Mouse (Mus musculus) hindbrain, postnatal 0 days (tissue): Measurements from ENCODE around the gene Fcrla. TPM values are rescaled to one million over a fixed set of nuclear protein-coding genes. Genes with fewer than 3 reads are reported as not detected.
"Not testable (repeated sequence)": the region's sequence is repeated elsewhere in the genome, so short reads cannot be mapped to it uniquely, and the experiment has no call there.

Experiments
- ATAC-seq: fragments of 200-750 bp; cut with Nextera tagmentation; 2 replicates; pipeline ENCODE4 v1.8.0; 2017; ENCODE audit warnings: mild to moderate bottlenecking, moderate TSS enrichment, moderate library complexity
- DNase-seq: peaks from one replicate; pipeline ENCODE4 v3.0.0-alpha.2; 2015; ENCODE audit warnings: low spot score
- H3K27ac ChIP-seq: fragments of 300-500 bp; sonication (generic); 2 replicates; pipeline ENCODE4 v1.5.1; 2014; ENCODE audit warnings: mild to moderate bottlenecking
- H3K27me3 ChIP-seq: fragments of 300-500 bp; sonication (generic); 2 replicates; pipeline ENCODE4 v1.6.1; 2014; ENCODE audit warnings: low read length, mixed read lengths; ENCODE audit not compliant: insufficient read depth
- H3K36me3 ChIP-seq: fragments of 300-500 bp; sonication (generic); 2 replicates; pipeline ENCODE4 v1.6.1; 2014; ENCODE audit warnings: low read length, mixed read lengths; ENCODE audit not compliant: insufficient read depth
- H3K4me1 ChIP-seq: fragments of 300-500 bp; sonication (generic); 2 replicates; pipeline ENCODE4 v1.6.1; 2014; ENCODE audit warnings: antibody characterized with exemption, low read length, mixed read lengths; ENCODE audit not compliant: insufficient read depth
- H3K4me2 ChIP-seq: fragments of 300-500 bp; sonication (generic); 2 replicates; pipeline ENCODE4 v1.6.1; 2014; ENCODE audit warnings: low read depth, mild to moderate bottlenecking, low read length, moderate library complexity, mixed read lengths
- H3K4me3 ChIP-seq: fragments of 300-500 bp; sonication (generic); 2 replicates; pipeline ENCODE4 v1.5.1; 2014; ENCODE audit warnings: low read length
- H3K9ac ChIP-seq: fragments of 300-500 bp; sonication (generic); replicated peaks from 2 replicates; pipeline ENCODE4 v1.6.1; 2014; ENCODE audit warnings: mild to moderate bottlenecking, low read length, moderate library complexity, mixed read lengths
- H3K9me3 ChIP-seq: fragments of 300-500 bp; sonication (generic); 2 replicates; pipeline ENCODE4 v1.6.1; 2016; ENCODE audit warnings: low read length, mixed read lengths
- CTCF ChIP-seq: IDR thresholded peaks from 2 replicates; pipeline ENCODE4 v1.5.1; 2016; ENCODE audit warnings: antibody characterized with exemption, control low read depth, low read depth
- WGBS: fragments of 180-500 bp; shearing (Covaris S2); extraction: QIAGEN DNeasy Blood & Tissue Kit; methylation state at CpG from one replicate; pipeline ENCODE4 v1.1.7; 2014; 5-methylcytosine and 5-hydroxymethylcytosine counted together
- polyA plus RNA-seq: library from polyadenylated mRNA; unstranded; fragments of >200 nt; fragmentation: Nextera tagmentation; extraction: Ambion mirVana; gene quantifications from 2 replicates; pipeline ENCODE4 v1.2.1, GENCODE M21; 2015
- total RNA-seq: library from RNA; depleted of rRNA; stranded (reverse); fragments of >200 nt; gene quantifications from 2 replicates; pipeline ENCODE4 v1.2.3, GENCODE M21; 2014

Gene Fcrla
- total and polyA plus RNA-seq, 2 experiments from 2014 or later, result not detected

GRCm38 (mm10) chr1:170958225-170958624 is 30.8 kb upstream of the Fcrla start:
- no peaks in the 10 kb centered on the region for H3K9me3 ChIP-seq
- no peak for ATAC-seq
- no peak overlapping the region for H3K27ac ChIP-seq
- H3K4me3 ChIP-seq, result no peak overlapping the region
- no peak for TF ChIP-seq CTCF
- H3K9ac ChIP-seq, result no peak overlapping the region
- 65% methylated on average over 3 of the region's 3 CpGs for WGBS
- no peaks in the 10 kb centered on the region for H3K4me1 ChIP-seq
- no peaks in the 10 kb centered on the region for H3K27me3 ChIP-seq
- DNase-seq, result no peak
- H3K36me3 ChIP-seq, result no peaks in the 10 kb centered on the region
- no peak overlapping the region for H3K4me2 ChIP-seq

- TF ChIP-seq CTCF, result no peak
- no peak overlapping the region for H3K4me3 ChIP-seq
- H3K9ac ChIP-seq, result no peak overlapping the region
- no peaks in the 10 kb centered on the region for H3K36me3 ChIP-seq
- no peaks in the 10 kb centered on the region for H3K4me1 ChIP-seq
- 96% methylated on average over 2 of the region's 2 CpGs for WGBS
- no peaks in the 10 kb centered on the region for H3K27me3 ChIP-seq
- no peaks in the 10 kb centered on the region for H3K9me3 ChIP-seq
- H3K27ac ChIP-seq, result no peak overlapping the region
- H3K4me2 ChIP-seq, result no peak overlapping the region
- DNase-seq (no peak), ATAC-seq (no peak)
These were observed 25.8 kb upstream of the Fcrla start for GRCm38 (mm10) chr1:170953192-170953591.

- H3K27ac ChIP-seq, result no peak overlapping the region
- H3K9me3 ChIP-seq, result no peaks in the 10 kb centered on the region
- TF ChIP-seq CTCF, result no peak
- DNase-seq (no peak), ATAC-seq (no peak)
- WGBS, result 69% methylated on average over 3 of the region's 3 CpGs
- no peaks in the 10 kb centered on the region for H3K27me3 ChIP-seq
- H3K4me2 ChIP-seq, result no peak overlapping the region
- no peak overlapping the region for H3K4me3 ChIP-seq
- no peak overlapping the region for H3K9ac ChIP-seq
- H3K4me1 ChIP-seq, result no peaks in the 10 kb centered on the region
- H3K36me3 ChIP-seq, result no peaks in the 10 kb centered on the region
These were observed 23.4 kb upstream of the Fcrla start for GRCm38 (mm10) chr1:170950772-170951171.

GRCm38 (mm10) chr1:170944908-170945307 is 17.5 kb upstream of the Fcrla start:
- WGBS, result 97% methylated on average over 6 of the region's 9 CpGs
- H3K4me3 ChIP-seq, ATAC-seq, H3K36me3 ChIP-seq, H3K27ac ChIP-seq, H3K9ac ChIP-seq, H3K27me3 ChIP-seq, H3K4me2 ChIP-seq, DNase-seq, H3K4me1 ChIP-seq, H3K9me3 ChIP-seq: not testable (repeated sequence)

GRCm38 (mm10) chr1:170944151-170944550 is 16.8 kb upstream of the Fcrla start:
- not testable (repeated sequence) for H3K27ac ChIP-seq, H3K27me3 ChIP-seq, H3K4me1 ChIP-seq, H3K4me3 ChIP-seq, DNase-seq, H3K36me3 ChIP-seq, H3K9me3 ChIP-seq, ATAC-seq, H3K9ac ChIP-seq, H3K4me2 ChIP-seq
- 95% methylated on average over 9 of the region's 9 CpGs for WGBS

DNA sequence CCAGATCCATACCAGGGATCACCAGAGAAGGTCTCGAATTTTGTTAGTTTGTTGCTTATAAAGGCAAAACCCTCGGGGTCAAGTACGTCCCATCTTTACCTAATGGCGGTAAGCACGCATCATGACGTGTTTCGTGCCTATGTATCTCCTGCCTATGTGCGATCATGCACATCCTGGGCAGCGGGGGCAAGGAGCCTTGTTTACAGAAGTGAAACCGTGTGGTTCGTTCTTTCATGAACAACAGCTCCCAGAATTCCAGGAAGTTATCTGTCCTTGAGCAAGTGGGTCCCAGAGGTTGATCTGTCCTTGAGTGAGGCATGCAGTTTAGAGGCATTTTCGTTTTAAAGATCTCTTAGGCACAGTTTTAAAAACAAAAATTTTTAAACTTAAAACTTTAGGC is 11.9 kb upstream of the Fcrla start:
- TF ChIP-seq CTCF, result no peak
- DNase-seq (no peak), ATAC-seq (no peak)
- Histone ChIP-seq H3K36me3 (no peaks in the 10 kb centered on the region), H3K4me3 (no peak overlapping the region), H3K4me2 (no peak overlapping the region), H3K9ac (no peak overlapping the region), H3K27me3 (no peaks in the 10 kb centered on the region), H3K9me3 (no peaks in the 10 kb centered on the region), H3K27ac (no peak overlapping the region), H3K4me1 (no peaks in the 10 kb centered on the region)
- 89% methylated on average over 12 of the region's 12 CpGs for WGBS

GRCm38 (mm10) chr1:170934383-170934782 is 7.0 kb upstream of the Fcrla start:
- Histone ChIP-seq H3K9ac (no peak overlapping the region), H3K27ac (no peak overlapping the region), H3K4me3 (no peak overlapping the region), H3K4me2 (no peak overlapping the region), H3K27me3 (no peaks in the 10 kb centered on the region), H3K36me3 (no peaks in the 10 kb centered on the region), H3K9me3 (no peaks in the 10 kb centered on the region), H3K4me1 (no peaks in the 10 kb centered on the region)
- no peak for DNase-seq
- ATAC-seq, result no peak
- WGBS, result 84% methylated on average over 2 of the region's 2 CpGs
- TF ChIP-seq CTCF, result no peak

DNA sequence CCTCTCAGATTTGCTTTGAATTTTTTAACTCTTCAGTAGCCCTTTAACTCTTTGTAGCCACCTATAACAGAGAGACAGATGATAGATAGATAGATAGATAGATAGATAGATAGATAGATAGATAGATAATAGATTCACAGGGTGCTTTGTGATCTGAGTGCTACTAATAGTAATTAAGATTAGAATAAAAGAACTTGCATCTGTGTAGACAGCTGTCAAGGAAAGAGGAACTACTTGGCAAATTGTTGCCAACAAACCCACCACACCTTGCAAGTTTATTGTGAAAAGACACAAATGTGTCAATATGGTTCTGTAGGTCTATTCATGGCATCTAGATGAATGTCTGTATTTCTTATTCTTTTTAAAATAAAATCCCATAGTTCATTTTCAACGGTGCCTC is 6.6 kb upstream of the Fcrla start:
- H3K4me2 ChIP-seq, result no peak overlapping the region
- WGBS, result 88% methylated on average over 1 of the region's 1 CpGs
- TF ChIP-seq CTCF, result no peak
- no peaks in the 10 kb centered on the region for H3K9me3 ChIP-seq
- H3K9ac ChIP-seq, result no peak overlapping the region
- H3K27me3 ChIP-seq, result no peaks in the 10 kb centered on the region
- H3K4me1 ChIP-seq, result no peaks in the 10 kb centered on the region
- no peak overlapping the region for H3K27ac ChIP-seq
- DNase-seq, result no peak
- no peak for ATAC-seq
- H3K36me3 ChIP-seq, result no peaks in the 10 kb centered on the region
- H3K4me3 ChIP-seq, result no peak overlapping the region
